Mouse (Mus musculus) CH12.LX (cell line): ENCODE data around the gene Vps51.

Source experiments
- CTCF ChIP-seq, 2 experiments: IDR thresholded peaks in 1 of 2; conservative IDR thresholded peaks in 1 of 2; 2 replicates each; pipeline ENCODE4 v1.5.1; 2011 to 2012; ENCODE audit warnings: low read depth in 2 of 2, low read length in 2 of 2, improper control_type of control experiment in 1 of 2, inconsistent platforms in 1 of 2, mild to moderate bottlenecking in 1 of 2, moderate library complexity in 1 of 2
- HCFC1 ChIP-seq: IDR thresholded peaks from 2 replicates; pipeline ENCODE4 v1.6.1; 2012; ENCODE audit warnings: low read depth, mild to moderate bottlenecking, inconsistent platforms, low read length, improper control_type of control experiment
- JUN ChIP-seq: IDR thresholded peaks from 2 replicates; pipeline ENCODE4 v1.6.1; 2011; ENCODE audit warnings: low read depth, mild to moderate bottlenecking, low read length, improper control_type of control experiment, moderate library complexity; ENCODE audit not compliant: insufficient read depth
- KAT2A ChIP-seq: IDR thresholded peaks from 2 replicates; pipeline ENCODE4 v1.6.1; 2012; ENCODE audit warnings: low read length, improper control_type of control experiment, inconsistent platforms; ENCODE audit not compliant: insufficient replicate concordance
- PAX5 ChIP-seq: IDR thresholded peaks from 2 replicates; pipeline ENCODE4 v1.6.1; 2012; ENCODE audit warnings: low read length, inconsistent platforms, mixed read lengths
- POLR2A ChIP-seq: IDR thresholded peaks from 2 replicates; pipeline ENCODE4 v1.6.1; 2011; ENCODE audit warnings: low read depth, mild to moderate bottlenecking, improper control_type of control experiment, low read length
- ZC3H11A ChIP-seq: IDR thresholded peaks from 2 replicates; pipeline ENCODE4 v1.6.1; 2012; ENCODE audit warnings: low read depth, mild to moderate bottlenecking, inconsistent platforms, low read length, improper control_type of control experiment

DNA sequence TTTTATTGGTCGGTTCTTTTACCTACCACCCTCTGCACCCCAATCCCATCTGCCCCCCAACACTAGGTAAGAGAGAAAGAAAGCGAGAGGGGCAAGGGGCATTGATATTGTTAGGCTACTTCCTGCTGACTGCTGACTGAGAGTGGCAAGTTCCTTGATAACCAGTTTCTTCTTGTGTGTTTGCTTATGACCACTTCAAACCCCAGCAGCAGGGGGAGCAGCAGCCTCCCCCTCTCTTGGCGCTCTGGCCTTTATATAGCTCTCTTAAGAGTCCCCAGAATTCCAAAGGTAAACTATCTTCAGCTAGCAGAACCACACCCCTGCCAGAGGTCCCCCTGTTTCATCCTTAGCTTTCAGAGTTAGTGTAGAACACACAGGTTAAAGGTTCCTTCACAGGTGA is 56.8 kb downstream of the Vps51 start:
- TF ChIP-seq CTCF (conservative IDR thresholded peaks at IDR 0.05 in 1 of 2, IDR thresholded peaks at IDR 0.05 in 1 of 2; ENCODE audit: low read depth in 2 of 2, low read length in 2 of 2) (peak in 1 of 2 experiments; percentile 39; a peak in 2 of 4 replicates), HCFC1 (no peak), JUN (no peak), ZC3H11A (no peak), KAT2A (no peak), POLR2A (no peak), PAX5 (no peak)
